Mouse (Mus musculus) heart, postnatal 14 days (tissue): ENCODE measurements around the gene Itga8. TPM values are rescaled to one million over a fixed set of nuclear protein-coding genes. Genes with fewer than 3 reads are reported as not detected.

Source experiments
- DNase-seq, 2 experiments: peaks; one replicate each; pipeline ENCODE4 v3.0.0; 2021 to 2022
- intact Hi-C: fragments of 180-260 bp; cut with DNase I; formaldehyde crosslinking; loops from one replicate; pipeline ENCODE4 v1.15.1; 2025
- total RNA-seq, 2 experiments: library from RNA; stranded (reverse); gene quantifications; 2 replicates each; pipeline ENCODE4 v1.2.3; 2021

The Itga8 gene
- total RNA-seq, 2 experiments from 2014 or later, result 6.9 to 9.7 TPM

- DNase-seq, result no peak
- intact Hi-C loops, result no loop called here
Observed at GRCm38 (mm10) chr2:12297287-12297686, 4.4 kb downstream of the Itga8 start.

- intact Hi-C loops, result no loop called here
- no peak for DNase-seq
Observed at GRCm38 (mm10) chr2:12295150-12295549, 6.6 kb downstream of the Itga8 start.

GRCm38 (mm10) chr2:12294060-12294459, 7.7 kb downstream of the Itga8 start:
- intact Hi-C loops, result no loop called here
- DNase-seq, result peak in 1 of 2 experiments; percentile 18

GRCm38 (mm10) chr2:12293458-12293857, 8.3 kb downstream of the Itga8 start:
- intact Hi-C loops, result no loop called here
- DNase-seq, result no peak

- intact Hi-C loops, result no loop called here
- DNase-seq, result no peak
Observed at GRCm38 (mm10) chr2:12292023-12292820, 9.5 kb downstream of the Itga8 start.

- peak in 1 of 2 experiments; percentile 14 for DNase-seq
- intact Hi-C loops, result no loop called here
Observed at GRCm38 (mm10) chr2:12290235-12290634, 11.5 kb downstream of the Itga8 start.

- DNase-seq, result no peak
- intact Hi-C loops, result no loop called here
Observed at GRCm38 (mm10) chr2:12287831-12288230, 13.9 kb downstream of the Itga8 start.

GRCm38 (mm10) chr2:12280664-12281063, 21.1 kb downstream of the Itga8 start:
- no peak for DNase-seq
- intact Hi-C loops, result no loop called here

GRCm38 (mm10) chr2:12279070-12279612, 22.6 kb downstream of the Itga8 start:
- no peak for DNase-seq
- intact Hi-C loops, result no loop called here

- no peak for DNase-seq
Observed at GRCm38 (mm10) chr2:12256635-12257317, 44.9 kb downstream of the Itga8 start.

GRCm38 (mm10) chr2:12255901-12256300, 45.8 kb downstream of the Itga8 start:
- no peak for DNase-seq
- intact Hi-C loops, result no loop called here

More at GRCm38 (mm10) chr2:12256635-12257317, 44.9 kb downstream of the Itga8 start:
- intact Hi-C loops, result no loop called here

- intact Hi-C loops, result no loop called here
Observed at GRCm38 (mm10) chr2:12235345-12235744, 66.4 kb downstream of the Itga8 start.

GRCm38 (mm10) chr2:12229721-12230120, 72.0 kb downstream of the Itga8 start:
- no peak for DNase-seq
- intact Hi-C loops, result no loop called here

More at GRCm38 (mm10) chr2:12235345-12235744, 66.4 kb downstream of the Itga8 start:
- no peak for DNase-seq

- DNase-seq, result no peak
- intact Hi-C loops, result no loop called here
Observed at GRCm38 (mm10) chr2:12228335-12228734, 73.4 kb downstream of the Itga8 start.

- intact Hi-C loops, result no loop called here
- no peak for DNase-seq
Observed at GRCm38 (mm10) chr2:12227243-12227642, 74.5 kb downstream of the Itga8 start.

GRCm38 (mm10) chr2:12226367-12226766, 75.4 kb downstream of the Itga8 start:
- intact Hi-C loops, result no loop called here
- DNase-seq, result no peak

- DNase-seq, result no peak
- intact Hi-C loops, result no loop called here
Observed at GRCm38 (mm10) chr2:12221671-12222070, 80.1 kb downstream of the Itga8 start.

GRCm38 (mm10) chr2:12213464-12213790, 88.3 kb downstream of the Itga8 start:
- intact Hi-C loops, result no loop called here
- no peak for DNase-seq

GRCm38 (mm10) chr2:12212662-12213463, 88.9 kb downstream of the Itga8 start:
- intact Hi-C loops, result no loop called here

GRCm38 (mm10) chr2:12208142-12208541, 93.6 kb downstream of the Itga8 start:
- intact Hi-C loops, result no loop called here
- no peak for DNase-seq

More at GRCm38 (mm10) chr2:12212662-12213463, 88.9 kb downstream of the Itga8 start:
- no peak for DNase-seq

GRCm38 (mm10) chr2:12206353-12206752, 95.4 kb downstream of the Itga8 start:
- no peak for DNase-seq
- intact Hi-C loops, result no loop called here
